Mouse (Mus musculus): ENCODE data around the gene Aqp2. TPM values are rescaled to one million over a fixed set of nuclear protein-coding genes. Genes with fewer than 3 reads are reported as not detected.

Aqp2 gene
- total and polyA plus RNA-seq, 3 experiments = not detected

DNA sequence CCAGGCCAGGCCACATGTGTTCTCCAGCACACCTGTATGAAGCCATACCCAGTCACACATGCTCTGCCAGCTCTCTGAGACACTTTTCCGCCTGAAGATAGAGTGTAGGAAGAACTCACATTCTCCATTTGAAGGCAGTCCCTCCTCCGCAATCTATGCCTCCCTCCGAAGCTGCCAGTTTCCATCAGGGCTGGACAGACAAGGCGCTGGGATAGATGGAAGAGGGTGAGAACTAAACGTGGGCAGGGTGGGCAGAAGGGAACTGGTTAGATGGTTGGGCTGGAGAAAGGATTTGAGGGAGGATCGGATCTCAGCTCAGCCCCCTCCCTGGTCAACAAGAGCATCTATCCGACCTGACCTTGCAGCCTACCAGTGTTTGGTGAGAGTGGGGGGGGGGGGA lies 18.0 kb downstream of the Aqp2 start:
- TF ChIP-seq USF1 (IDR thresholded peaks at IDR 0.05; ENCODE audit: low read depth, low read length) = no peak
- no peak for DNase-seq (ENCODE audit: low read depth, low spot score)
- H3K4me1 ChIP-seq (ENCODE audit: control insufficient read depth in 1 of 2, insufficient read depth in 2 of 2, low read length in 2 of 2) = no peaks in the 10 kb centered on the region
- H3K4me3 ChIP-seq (ENCODE audit: control insufficient read depth in 1 of 2, insufficient read depth in 1 of 2, low read depth in 2 of 2, low read length in 2 of 2) = no peak overlapping the region
- H3K9ac ChIP-seq (ENCODE audit: control insufficient read depth, low read depth, low read length, poor library complexity, severe bottlenecking) = no peak overlapping the region
- no peaks in the 10 kb centered on the region for H3K9me3 ChIP-seq (replicated peaks; ENCODE audit: insufficient read depth, low read length)
- H3K27me3 ChIP-seq (ENCODE audit: control insufficient read depth in 1 of 2, insufficient read depth in 2 of 2, low read length in 2 of 2) = peaks cover 8 to 14% of the 10 kb centered on the region in 2 experiments
- H3K36me3 ChIP-seq (ENCODE audit: control insufficient read depth in 1 of 2, insufficient read depth in 2 of 2, low read length in 2 of 2) = no peaks in the 10 kb centered on the region
- no peak overlapping the region for H3K27ac ChIP-seq (ENCODE audit: control insufficient read depth, low read depth, low read length)
- H3K79me2 ChIP-seq (ENCODE audit: control insufficient read depth, insufficient read depth, low read length, poor library complexity) = no peaks in the 10 kb centered on the region

DNA sequence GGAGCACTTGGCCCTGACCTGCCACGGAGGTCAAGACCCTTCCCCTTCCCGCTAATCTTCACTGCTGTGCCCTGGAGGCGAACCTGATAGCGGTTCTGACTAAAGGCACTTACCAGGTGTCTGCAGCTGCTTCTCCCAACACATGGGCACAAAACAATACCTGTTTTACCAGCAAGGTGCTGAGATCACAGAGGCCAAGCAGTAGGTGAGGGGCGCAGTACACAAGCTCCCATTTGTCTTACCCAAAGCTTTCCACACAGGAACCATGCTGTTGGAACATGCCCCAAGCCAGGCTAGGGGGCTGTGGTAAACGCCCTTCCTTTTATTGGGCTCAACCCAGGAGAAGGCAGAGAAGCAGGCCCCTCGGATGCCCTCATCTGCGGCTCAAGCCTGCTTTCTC lies 18.7 kb downstream of the Aqp2 start:
- H3K27me3 ChIP-seq (ENCODE audit: control insufficient read depth in 1 of 2, insufficient read depth in 2 of 2, low read length in 2 of 2) = peaks cover 8 to 19% of the 10 kb centered on the region in 2 experiments

DNA sequence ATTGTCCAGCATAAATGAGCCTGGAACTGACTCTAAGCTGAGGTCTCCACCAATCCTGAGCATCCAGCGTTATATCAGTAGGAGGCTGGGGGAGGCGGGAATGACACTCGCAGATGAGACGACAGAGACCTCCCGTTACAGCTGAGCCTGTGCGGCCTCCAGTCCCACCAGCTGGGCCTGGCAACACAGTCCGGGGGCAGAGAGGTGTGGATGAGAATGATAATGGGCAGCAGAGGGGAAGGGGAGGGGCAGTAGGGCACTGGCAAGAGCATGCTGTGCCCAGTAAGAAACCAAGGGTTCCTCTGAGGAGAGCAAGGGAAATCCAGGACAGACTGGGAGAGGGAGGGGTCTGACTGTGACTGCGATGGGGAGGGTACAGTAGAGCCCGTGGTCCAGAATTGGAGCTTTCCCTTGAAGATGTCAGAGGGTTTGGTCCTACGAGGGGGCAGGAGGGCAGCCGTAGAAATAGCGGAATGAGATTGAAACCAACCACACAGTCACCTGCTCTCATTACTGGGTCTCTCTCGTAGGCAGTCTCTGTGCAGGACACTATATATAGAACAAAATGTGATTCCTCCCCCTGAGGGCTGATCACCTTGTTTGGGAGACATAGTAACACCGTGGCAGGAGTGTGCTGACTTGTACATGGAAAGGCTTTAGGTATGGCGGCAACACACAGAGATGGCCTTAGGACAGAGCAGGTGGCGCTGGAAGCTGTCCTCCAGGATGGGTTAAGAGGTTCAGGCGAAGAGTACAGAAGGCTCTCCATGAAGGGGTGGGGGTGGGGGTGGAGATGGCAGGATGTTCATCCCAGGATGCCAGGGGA lies 20.6 kb downstream of the Aqp2 start:
- H3K36me3 ChIP-seq (ENCODE audit: control insufficient read depth in 1 of 2, insufficient read depth in 2 of 2, low read length in 2 of 2) = no peaks in the 10 kb centered on the region
- peaks cover 11 to 26% of the 10 kb centered on the region in 2 experiments for H3K27me3 ChIP-seq (ENCODE audit: control insufficient read depth in 1 of 2, insufficient read depth in 2 of 2, low read length in 2 of 2)
- no peak for DNase-seq (ENCODE audit: low read depth, low spot score)
- H3K9me3 ChIP-seq (replicated peaks; ENCODE audit: insufficient read depth, low read length) = no peaks in the 10 kb centered on the region
- no peak overlapping the region for H3K27ac ChIP-seq (ENCODE audit: control insufficient read depth, low read depth, low read length)
- H3K4me3 ChIP-seq (ENCODE audit: control insufficient read depth in 1 of 2, insufficient read depth in 1 of 2, low read depth in 2 of 2, low read length in 2 of 2) = no peak overlapping the region
- no peaks in the 10 kb centered on the region for H3K79me2 ChIP-seq (ENCODE audit: control insufficient read depth, insufficient read depth, low read length, poor library complexity)
- H3K9ac ChIP-seq (ENCODE audit: control insufficient read depth, low read depth, low read length, poor library complexity, severe bottlenecking) = no peak overlapping the region
- no peaks in the 10 kb centered on the region for H3K4me1 ChIP-seq (ENCODE audit: control insufficient read depth in 1 of 2, insufficient read depth in 2 of 2, low read length in 2 of 2)
- TF ChIP-seq RAD21 (IDR thresholded peaks at IDR 0.05; ENCODE audit: low read depth, low read length) = no peak
- no peak for TF ChIP-seq ZMIZ1 (IDR thresholded peaks at IDR 0.05; ENCODE audit: low read depth, low read length)
- TF ChIP-seq E2F4 (IDR thresholded peaks at IDR 0.05; ENCODE audit: borderline replicate concordance, low read depth, low read length) = no peak
- no peak for TF ChIP-seq SIN3A (IDR thresholded peaks at IDR 0.05; ENCODE audit: low read length)
- no peak for TF ChIP-seq MEF2A (IDR thresholded peaks at IDR 0.05; ENCODE audit: extremely low read depth, insufficient replicate concordance, low read depth, low read length, poor library complexity, severe bottlenecking)
- TF ChIP-seq ZC3H11A (IDR thresholded peaks at IDR 0.05; ENCODE audit: low read depth, low read length) = no peak
- no peak for TF ChIP-seq RCOR1 (IDR thresholded peaks at IDR 0.05; ENCODE audit: low read depth, low read length)
- no peak for TF ChIP-seq MAX (IDR thresholded peaks at IDR 0.05; ENCODE audit: low read length)
- no peak for TF ChIP-seq POLR2AphosphoS2 (IDR thresholded peaks at IDR 0.05; ENCODE audit: low read length)
- no peak for TF ChIP-seq CHD2 (IDR thresholded peaks at IDR 0.05; ENCODE audit: low read length)
- no peak for TF ChIP-seq ELF1 (IDR thresholded peaks at IDR 0.05; ENCODE audit: low read depth, low read length)
- TF ChIP-seq KAT2A (conservative IDR thresholded peaks at IDR 0.05; ENCODE audit: low read depth, low read length) = no peak
- no peak for TF ChIP-seq ETS1 (IDR thresholded peaks at IDR 0.05; ENCODE audit: low read depth, low read length)
- TF ChIP-seq CHD1 (IDR thresholded peaks at IDR 0.05; ENCODE audit: low read depth, low read length) = no peak
- TF ChIP-seq TCF12 (IDR thresholded peaks at IDR 0.05; ENCODE audit: low read depth, low read length) = no peak
- no peak for TF ChIP-seq POLR2A (IDR thresholded peaks at IDR 0.05; ENCODE audit: control insufficient read depth in 1 of 2, insufficient read depth in 1 of 2, low read depth in 1 of 2, low read length in 2 of 2, poor library complexity in 1 of 2)
- no peak for TF ChIP-seq SMC3 (IDR thresholded peaks at IDR 0.05; ENCODE audit: low read depth, low read length)
- no peak for TF ChIP-seq USF1 (IDR thresholded peaks at IDR 0.05; ENCODE audit: low read depth, low read length)

More for the DNA sequence above, 18.7 kb downstream of the Aqp2 start:
- no peak overlapping the region for H3K4me3 ChIP-seq (ENCODE audit: control insufficient read depth in 1 of 2, insufficient read depth in 1 of 2, low read depth in 2 of 2, low read length in 2 of 2)
- no peaks in the 10 kb centered on the region for H3K9me3 ChIP-seq (replicated peaks; ENCODE audit: insufficient read depth, low read length)
- H3K4me1 ChIP-seq (ENCODE audit: control insufficient read depth in 1 of 2, insufficient read depth in 2 of 2, low read length in 2 of 2) = no peaks in the 10 kb centered on the region
- H3K27ac ChIP-seq (ENCODE audit: control insufficient read depth, low read depth, low read length) = no peak overlapping the region
- H3K36me3 ChIP-seq (ENCODE audit: control insufficient read depth in 1 of 2, insufficient read depth in 2 of 2, low read length in 2 of 2) = no peaks in the 10 kb centered on the region
- TF ChIP-seq MAFK (IDR thresholded peaks at IDR 0.05; ENCODE audit: borderline replicate concordance, low read depth, low read length) (no peak), USF1 (IDR thresholded peaks at IDR 0.05; ENCODE audit: low read depth, low read length) (no peak), HCFC1 (IDR thresholded peaks at IDR 0.05; ENCODE audit: low read depth, low read length) (no peak), NELFE (IDR thresholded peaks at IDR 0.05; ENCODE audit: low read depth, low read length) (no peak), ELF1 (IDR thresholded peaks at IDR 0.05; ENCODE audit: low read depth, low read length) (no peak), ZKSCAN1 (IDR thresholded peaks at IDR 0.05; ENCODE audit: low read depth, low read length) (no peak), KAT2A (conservative IDR thresholded peaks at IDR 0.05; ENCODE audit: low read depth, low read length) (no peak), BHLHE40 (IDR thresholded peaks at IDR 0.05; ENCODE audit: borderline replicate concordance, low read depth, low read length) (no peak), POLR2A (IDR thresholded peaks at IDR 0.05; ENCODE audit: control insufficient read depth in 1 of 2, insufficient read depth in 1 of 2, low read depth in 1 of 2, low read length in 2 of 2, poor library complexity in 1 of 2) (no peak), SMC3 (IDR thresholded peaks at IDR 0.05; ENCODE audit: low read depth, low read length) (no peak), TCF12 (IDR thresholded peaks at IDR 0.05; ENCODE audit: low read depth, low read length) (no peak), TAL1 (IDR thresholded peaks at IDR 0.05; ENCODE audit: low read length) (no peak), POLR2AphosphoS5 (IDR thresholded peaks at IDR 0.05; ENCODE audit: borderline replicate concordance, low read depth, low read length) (no peak), RCOR1 (IDR thresholded peaks at IDR 0.05; ENCODE audit: low read depth, low read length) (no peak), MAX (IDR thresholded peaks at IDR 0.05; ENCODE audit: low read length) (no peak), TBP (IDR thresholded peaks at IDR 0.05; ENCODE audit: low read depth, low read length) (no peak), GATA1 (IDR thresholded peaks at IDR 0.05; ENCODE audit: low read depth, low read length) (no peak), NRF1 (IDR thresholded peaks at IDR 0.05; ENCODE audit: insufficient read depth, low read depth, low read length, poor library complexity, severe bottlenecking) (no peak), ZNF384 (IDR thresholded peaks at IDR 0.05; ENCODE audit: low read depth, low read length) (no peak), MYB (IDR thresholded peaks at IDR 0.05; ENCODE audit: low read depth, low read length) (no peak)
- no peak for DNase-seq (ENCODE audit: low read depth, low spot score)
- no peak overlapping the region for H3K9ac ChIP-seq (ENCODE audit: control insufficient read depth, low read depth, low read length, poor library complexity, severe bottlenecking)
- H3K79me2 ChIP-seq (ENCODE audit: control insufficient read depth, insufficient read depth, low read length, poor library complexity) = no peaks in the 10 kb centered on the region
